Mouse (Mus musculus) thymus, adult 2 months (tissue): ENCODE measurements at regions not wholly inside any gene's neighbourhood (a gene's known extent, or its start where the extent isn't known, plus 50 kb on each side); places are given as distances from the start of the nearest gene placed in this dataset.

Source experiments
- CTCF ChIP-seq: fragments of 200-500 bp; IDR thresholded peaks from 2 replicates; pipeline ENCODE4 v1.5.1; 2012; ENCODE audit warnings: mild to moderate bottlenecking, control low read depth, low read length, moderate library complexity, borderline replicate concordance; ENCODE audit not compliant: control insufficient read depth, poor library complexity, insufficient read depth; ENCODE audit errors: extremely low read depth
- POLR2A ChIP-seq: fragments of 200-500 bp; IDR thresholded peaks from 2 replicates; pipeline ENCODE4 v1.6.1; 2012; ENCODE audit warnings: mild to moderate bottlenecking, low read length, control low read depth, moderate library complexity; ENCODE audit not compliant: control insufficient read depth, poor library complexity, insufficient read depth; ENCODE audit errors: extremely low read depth

- TF ChIP-seq CTCF = no peak
- TF ChIP-seq POLR2A = no peak
Measured at GRCm38 (mm10) chr15:7003311-7003710, 87.1 kb upstream of the Lifr start.
